Mouse (Mus musculus) layer of hippocampus, adult 9-10 months (tissue): Measurements from ENCODE around the gene Rps15.
"Not testable (repeated sequence)": the region's sequence is repeated elsewhere in the genome, so short reads cannot be mapped to it uniquely, and the experiment has no call there.

ENCODE experiments used
- DNase-seq: peaks from one replicate; pipeline ENCODE4 v3.0.0; 2022; ENCODE audit warnings: low spot score

The Rps15 gene

GRCm38 (mm10) chr10:80292251-80293146, at the start of gene Rps15:
Gene Rps15 (plus strand): TSS chr10:80292453.
- DNase-seq, result peak; percentile 62

GRCm38 (mm10) chr10:80242607-80243006, 49.6 kb upstream of the Rps15 start:
- no peak for DNase-seq

- DNase-seq, result no peak
Measured at GRCm38 (mm10) chr10:80244791-80245399, 47.4 kb upstream of the Rps15 start.

- peak; percentile 77 for DNase-seq
Measured at GRCm38 (mm10) chr10:80245600-80245999, 46.7 kb upstream of the Rps15 start.

- DNase-seq, result no peak
Measured at GRCm38 (mm10) chr10:80247849-80248248, 44.4 kb upstream of the Rps15 start.

- not testable (repeated sequence) for DNase-seq
Measured at GRCm38 (mm10) chr10:80248437-80248836, 43.8 kb upstream of the Rps15 start.

GRCm38 (mm10) chr10:80248971-80249640, 43.1 kb upstream of the Rps15 start, which contains the start of gene Ndufs7:
Gene Ndufs7 (plus strand): TSS chr10:80249121.
- peak; percentile 98 for DNase-seq

GRCm38 (mm10) chr10:80250059-80250458, 42.2 kb upstream of the Rps15 start:
- no peak for DNase-seq

- no peak for DNase-seq
Measured at GRCm38 (mm10) chr10:80250573-80250972, 41.7 kb upstream of the Rps15 start.

GRCm38 (mm10) chr10:80252011-80252410, 40.2 kb upstream of the Rps15 start:
- no peak for DNase-seq

GRCm38 (mm10) chr10:80252493-80253274, 39.6 kb upstream of the Rps15 start:
- DNase-seq, result no peak

- no peak for DNase-seq
Measured at GRCm38 (mm10) chr10:80253551-80253950, 38.7 kb upstream of the Rps15 start.

GRCm38 (mm10) chr10:80254331-80255297, 37.6 kb upstream of the Rps15 start:
- no peak for DNase-seq

GRCm38 (mm10) chr10:80255881-80256535, 36.2 kb upstream of the Rps15 start:
- no peak for DNase-seq

GRCm38 (mm10) chr10:80257936-80258335, 34.3 kb upstream of the Rps15 start:
- no peak for DNase-seq

- no peak for DNase-seq
Measured at GRCm38 (mm10) chr10:80258752-80259462, 33.3 kb upstream of the Rps15 start.

GRCm38 (mm10) chr10:80259463-80259805, 32.8 kb upstream of the Rps15 start:
- DNase-seq, result no peak

- DNase-seq, result no peak
Measured at GRCm38 (mm10) chr10:80259861-80260641, 32.2 kb upstream of the Rps15 start.
